In genomic region chr4:135617783-135618470, GRCm38 (mm10) we compare ENCODE assay signal across 8 mouse cellular contexts. TPM values are rescaled to one million over a fixed set of nuclear protein-coding genes. Genes with fewer than 3 reads are reported as not detected.
DNase-seq lines count a peak whose midpoint lies in the region; ATAC-seq and TF ChIP-seq lines count a peak whose summit lies in the region.

No protein-coding gene starts in this region.

- 0 out of 2 replicates have a peak overlapping the region, but pooled peaks have one; percentile 2 for H3K4me2 ChIP-seq in stomach, embryonic 15.5 days

- peak; percentile 9 to 33 for DNase-seq in kidney, postnatal 36 days
- no peak for DNase-seq in kidney, adult 18-20 months
- no peak for DNase-seq in frontal cortex, postnatal 25 days (ENCODE audit: low spot score in 2 of 2)
- no peak for DNase-seq in gastrocnemius, postnatal 4 days (ENCODE audit: low spot score in 2 of 2)
- no peak for DNase-seq in MN1 (ENCODE audit: low spot score)

- no peak overlapping the region for H3K9ac ChIP-seq in stomach, embryonic 15.5 days

- H3K27ac ChIP-seq in bone marrow macrophage, adult 2 months (ENCODE audit: insufficient read depth, low read depth, low read length), result no peak overlapping the region
- H3K27ac ChIP-seq in stomach, embryonic 15.5 days, result no peak overlapping the region

- H3K27me3 ChIP-seq in stomach, embryonic 15.5 days (replicated peaks), result no peaks in the 10 kb centered on the region; the same call in 1 of the 2 replicates

- peak; percentile 43 for ATAC-seq in inflammation-experienced regulatory T-cells, adult 6 months
- no peak for ATAC-seq in stomach, embryonic 15.5 days (ENCODE audit: insufficient read depth, low FRiP score, low read depth)

- no peaks in the 10 kb centered on the region for H3K9me3 ChIP-seq in stomach, embryonic 15.5 days

- peaks cover 4% of the 10 kb centered on the region for H3K4me1 ChIP-seq in bone marrow macrophage, adult 2 months (ENCODE audit: control insufficient read depth, insufficient read depth, low read length)
- peaks cover 4% of the 10 kb centered on the region; the same call in 1 of the 2 replicates for H3K4me1 ChIP-seq in stomach, embryonic 15.5 days

- no peak for TF ChIP-seq POLR2A in bone marrow macrophage, adult 2 months (IDR thresholded peaks at IDR 0.05; ENCODE audit: borderline replicate concordance, low read depth, low read length)

- WGBS in stomach, embryonic 15.5 days, result 12% methylated on average over 16 of the region's 16 CpGs

- H3K36me3 ChIP-seq in stomach, embryonic 15.5 days, result no peaks in the 10 kb centered on the region

- H3K4me3 ChIP-seq in bone marrow macrophage, adult 2 months (ENCODE audit: insufficient read depth, low read length), result peak overlapping the region; percentile 10; the same call in 1 of the 2 replicates
- H3K4me3 ChIP-seq in stomach, embryonic 15.5 days (replicated peaks), result no peak overlapping the region

- TF ChIP-seq CTCF in bone marrow macrophage, adult 2 months (IDR thresholded peaks at IDR 0.05; ENCODE audit: low read depth, low read length), result no peak

RNA-seq across cellular contexts. Expression of gene Grhl3, which starts 44.5 kb away (rescaled TPM):
- not detected in 2 replicates for polyA plus RNA-seq in bone marrow macrophage, adult 2 months (2012; ENCODE audit: insufficient read depth, insufficient read length, missing spikeins)
- not detected for polyA plus RNA-seq in inflammation-experienced regulatory T-cells, adult 6 months (2017; shearing (Covaris generic))
- 25.9 and 37.0 TPM in 2 replicates for polyA plus RNA-seq in stomach, embryonic 15.5 days (2015; fragmentation: Nextera tagmentation; extraction: Ambion mirVana)
- under 1 TPM; 0.10 to 0.18 TPM for total RNA-seq in gastrocnemius, postnatal 4 days (2021)

Comparison
In these comparisons a context has a peak if more than half of its experiments do, and no peak if none do; other contexts are left out.
1. DNase-seq: peak in kidney, postnatal 36 days (2 of 2); none in kidney, adult 18-20 months (single experiment), frontal cortex, postnatal 25 days (0 of 2), gastrocnemius, postnatal 4 days (0 of 2) and MN1 (single experiment).
2. RNA of gene Grhl3, which starts 44.5 kb away (polyA plus RNA-seq): 25.9 to 37.0 TPM in stomach, embryonic 15.5 days; not detected in bone marrow macrophage, adult 2 months and not detected in inflammation-experienced regulatory T-cells, adult 6 months; every median in the first group is over 10 times any median in the second.